Mouse (Mus musculus) ZHBTc4 (cell line): ENCODE results near the gene Coro1b.

Experiments
- DNase-seq: peaks from one replicate; pipeline ENCODE4 v3.0.0-alpha.2; 2011; ENCODE audit warnings: low read depth, low spot score

Gene Coro1b

GRCm38 (mm10) chr19:4142416-4143173 lies 5.8 kb upstream of the Coro1b start:
- DNase-seq = no peak

- DNase-seq = no peak
Measured at GRCm38 (mm10) chr19:4143759-4144268, 4.6 kb upstream of the Coro1b start, which contains the start of gene Cabp4. TSS of gene Cabp4 (minus strand) at chr19:4144033.

GRCm38 (mm10) chr19:4144550-4145498 lies 3.6 kb upstream of the Coro1b start:
- no peak for DNase-seq

- DNase-seq = peak; percentile 62
Measured at GRCm38 (mm10) chr19:4145936-4146335, 2.5 kb upstream of the Coro1b start.

GRCm38 (mm10) chr19:4146366-4147021 lies 1.9 kb upstream of the Coro1b start:
- DNase-seq = no peak

- DNase-seq = no peak
Measured at GRCm38 (mm10) chr19:4147022-4147405, 1.4 kb upstream of the Coro1b start.

GRCm38 (mm10) chr19:4147782-4148490 lies 483 bp upstream of the Coro1b start:
- no peak for DNase-seq

- DNase-seq = no peak
Measured at GRCm38 (mm10) chr19:4148819-4149218, 400 bp downstream of the Coro1b start.

GRCm38 (mm10) chr19:4149283-4149682 lies 864 bp downstream of the Coro1b start:
- DNase-seq = no peak

- DNase-seq = no peak
Measured at GRCm38 (mm10) chr19:4149764-4150461, 1.5 kb downstream of the Coro1b start.

GRCm38 (mm10) chr19:4150567-4151487 lies 2.4 kb downstream of the Coro1b start:
- peak; percentile 25 for DNase-seq

GRCm38 (mm10) chr19:4151488-4151860 lies 3.1 kb downstream of the Coro1b start:
- DNase-seq = no peak

GRCm38 (mm10) chr19:4151898-4152297 lies 3.5 kb downstream of the Coro1b start:
- peak; percentile 29 for DNase-seq

- no peak for DNase-seq
Measured at GRCm38 (mm10) chr19:4152445-4153231, 4.2 kb downstream of the Coro1b start.

GRCm38 (mm10) chr19:4153232-4153654 lies 4.8 kb downstream of the Coro1b start, which contains the start of gene Ptprcap:
TSS of gene Ptprcap (plus strand) at chr19:4153604.
- DNase-seq = no peak

- DNase-seq = no peak
Measured at GRCm38 (mm10) chr19:4154437-4155222, 6.2 kb downstream of the Coro1b start.

GRCm38 (mm10) chr19:4155223-4156072 lies 7.0 kb downstream of the Coro1b start:
- DNase-seq = no peak
